Mouse (Mus musculus): ENCODE measurements at regions not wholly inside any gene's neighbourhood (a gene's known extent, or its start where the extent isn't known, plus 50 kb on each side); places are given as distances from the start of the nearest gene placed in this dataset.

GRCm38 (mm10) chr16:76123021-76123384 is 100.9 kb upstream of the Samsn1 start:
- H3K9me3 ChIP-seq (ENCODE audit: control insufficient read depth, low read length) = no peaks in the 10 kb centered on the region
- ATAC-seq (ENCODE audit: low FRiP score, low read depth) (no peak), DNase-seq (ENCODE audit: low spot score) (no peak)
- no peak for TF ChIP-seq POLR2A (IDR thresholded peaks at IDR 0.05; ENCODE audit: borderline replicate concordance, extremely low read depth, insufficient read depth, insufficient read length)
- H3K27me3 ChIP-seq (ENCODE audit: control insufficient read depth, insufficient read depth, low read length) = no peaks in the 10 kb centered on the region
- no peak overlapping the region for H3K4me3 ChIP-seq (replicated peaks; ENCODE audit: low read length)
- no peak overlapping the region for H3K4me2 ChIP-seq (replicated peaks; ENCODE audit: low read depth, low read length, severe bottlenecking)
- no peaks in the 10 kb centered on the region for H3K4me1 ChIP-seq (ENCODE audit: control insufficient read depth, insufficient read depth, low read length)
- 58% methylated on average over 5 of the region's 5 CpGs for WGBS
- H3K27ac ChIP-seq (replicated peaks; ENCODE audit: low read depth, low read length) = no peak overlapping the region
- no peaks in the 10 kb centered on the region for H3K36me3 ChIP-seq (ENCODE audit: control insufficient read depth, insufficient read depth, low read length)
- no peak overlapping the region for H3K9ac ChIP-seq (ENCODE audit: low read depth, low read length, severe bottlenecking)

- no peak for TF ChIP-seq POLR2A (IDR thresholded peaks at IDR 0.05; ENCODE audit: borderline replicate concordance, extremely low read depth, insufficient read depth, insufficient read length)
- no peaks in the 10 kb centered on the region for H3K9me3 ChIP-seq (ENCODE audit: control insufficient read depth, low read length)
- H3K4me3 ChIP-seq (replicated peaks; ENCODE audit: low read length) = no peak overlapping the region
- no peak overlapping the region for H3K9ac ChIP-seq (ENCODE audit: low read depth, low read length, severe bottlenecking)
- WGBS = 71% methylated on average over 9 of the region's 9 CpGs
- no peaks in the 10 kb centered on the region for H3K36me3 ChIP-seq (ENCODE audit: control insufficient read depth, insufficient read depth, low read length)
- DNase-seq (ENCODE audit: low spot score) (no peak), ATAC-seq (ENCODE audit: low FRiP score, low read depth) (no peak)
- no peak overlapping the region for H3K4me2 ChIP-seq (replicated peaks; ENCODE audit: low read depth, low read length, severe bottlenecking)
- no peaks in the 10 kb centered on the region for H3K4me1 ChIP-seq (ENCODE audit: control insufficient read depth, insufficient read depth, low read length)
- no peaks in the 10 kb centered on the region for H3K27me3 ChIP-seq (ENCODE audit: control insufficient read depth, insufficient read depth, low read length)
- no peak overlapping the region for H3K27ac ChIP-seq (replicated peaks; ENCODE audit: low read depth, low read length)
Measured at GRCm38 (mm10) chr16:76122172-76123020, 100.3 kb upstream of the Samsn1 start.

- DNase-seq (ENCODE audit: low spot score) (no peak), ATAC-seq (ENCODE audit: low FRiP score, low read depth) (no peak)
- Histone ChIP-seq H3K4me3 (replicated peaks; ENCODE audit: low read length) (no peak overlapping the region), H3K27ac (replicated peaks; ENCODE audit: low read depth, low read length) (no peak overlapping the region), H3K27me3 (ENCODE audit: control insufficient read depth, insufficient read depth, low read length) (no peaks in the 10 kb centered on the region), H3K4me2 (replicated peaks; ENCODE audit: low read depth, low read length, severe bottlenecking) (no peak overlapping the region), H3K9me3 (ENCODE audit: control insufficient read depth, low read length) (no peaks in the 10 kb centered on the region), H3K36me3 (ENCODE audit: control insufficient read depth, insufficient read depth, low read length) (no peaks in the 10 kb centered on the region), H3K9ac (ENCODE audit: low read depth, low read length, severe bottlenecking) (no peak overlapping the region), H3K4me1 (ENCODE audit: control insufficient read depth, insufficient read depth, low read length) (no peaks in the 10 kb centered on the region)
- no peak for TF ChIP-seq POLR2A (IDR thresholded peaks at IDR 0.05; ENCODE audit: borderline replicate concordance, extremely low read depth, insufficient read depth, insufficient read length)
- WGBS = 94% methylated on average over 2 of the region's 2 CpGs
Measured at GRCm38 (mm10) chr16:76120712-76121111, 98.6 kb upstream of the Samsn1 start.

- Histone ChIP-seq H3K4me1 (ENCODE audit: control insufficient read depth, insufficient read depth, low read length) (no peaks in the 10 kb centered on the region), H3K4me3 (replicated peaks; ENCODE audit: low read length) (no peak overlapping the region), H3K27me3 (ENCODE audit: control insufficient read depth, insufficient read depth, low read length) (no peaks in the 10 kb centered on the region), H3K4me2 (replicated peaks; ENCODE audit: low read depth, low read length, severe bottlenecking) (no peak overlapping the region), H3K36me3 (ENCODE audit: control insufficient read depth, insufficient read depth, low read length) (no peaks in the 10 kb centered on the region), H3K9me3 (ENCODE audit: control insufficient read depth, low read length) (no peaks in the 10 kb centered on the region), H3K27ac (replicated peaks; ENCODE audit: low read depth, low read length) (no peak overlapping the region), H3K9ac (ENCODE audit: low read depth, low read length, severe bottlenecking) (no peak overlapping the region)
- 93% methylated on average over 3 of the region's 3 CpGs for WGBS
- DNase-seq (ENCODE audit: low spot score) (no peak), ATAC-seq (ENCODE audit: low FRiP score, low read depth) (no peak)
- TF ChIP-seq POLR2A (IDR thresholded peaks at IDR 0.05; ENCODE audit: borderline replicate concordance, extremely low read depth, insufficient read depth, insufficient read length) = no peak
Measured at GRCm38 (mm10) chr16:76110383-76110782, 88.3 kb upstream of the Samsn1 start.

GRCm38 (mm10) chr16:76108464-76108863 is 86.4 kb upstream of the Samsn1 start:
- H3K36me3 ChIP-seq (ENCODE audit: control insufficient read depth, insufficient read depth, low read length) = no peaks in the 10 kb centered on the region
- ATAC-seq (ENCODE audit: low FRiP score, low read depth) (no peak), DNase-seq (ENCODE audit: low spot score) (no peak)
- no peaks in the 10 kb centered on the region for H3K9me3 ChIP-seq (ENCODE audit: control insufficient read depth, low read length)
- H3K4me2 ChIP-seq (replicated peaks; ENCODE audit: low read depth, low read length, severe bottlenecking) = no peak overlapping the region
- no peak for TF ChIP-seq POLR2A (IDR thresholded peaks at IDR 0.05; ENCODE audit: borderline replicate concordance, extremely low read depth, insufficient read depth, insufficient read length)
- H3K4me1 ChIP-seq (ENCODE audit: control insufficient read depth, insufficient read depth, low read length) = no peaks in the 10 kb centered on the region
- no peak overlapping the region for H3K27ac ChIP-seq (replicated peaks; ENCODE audit: low read depth, low read length)
- 77% methylated on average over 2 of the region's 2 CpGs for WGBS
- no peak overlapping the region for H3K9ac ChIP-seq (ENCODE audit: low read depth, low read length, severe bottlenecking)
- no peaks in the 10 kb centered on the region for H3K27me3 ChIP-seq (ENCODE audit: control insufficient read depth, insufficient read depth, low read length)
- H3K4me3 ChIP-seq (replicated peaks; ENCODE audit: low read length) = no peak overlapping the region

All from limb, embryonic 14.5 days (tissue).